Mouse (Mus musculus) effector memory CD4-positive, alpha-beta T cell, adult 5 months (primary cell): ENCODE results near the gene Olfr910. TPM values are rescaled to one million over a fixed set of nuclear protein-coding genes. Genes with fewer than 3 reads are reported as not detected.

ENCODE experiments used
- polyA plus RNA-seq: library from polyadenylated mRNA; unstranded; fragments of 100-300 nt; shearing (Covaris generic); gene quantifications from one replicate; pipeline ENCODE4 v1.2.1, GENCODE M21; 2017

Olfr910 gene
- not detected for polyA plus RNA-seq

DNA sequence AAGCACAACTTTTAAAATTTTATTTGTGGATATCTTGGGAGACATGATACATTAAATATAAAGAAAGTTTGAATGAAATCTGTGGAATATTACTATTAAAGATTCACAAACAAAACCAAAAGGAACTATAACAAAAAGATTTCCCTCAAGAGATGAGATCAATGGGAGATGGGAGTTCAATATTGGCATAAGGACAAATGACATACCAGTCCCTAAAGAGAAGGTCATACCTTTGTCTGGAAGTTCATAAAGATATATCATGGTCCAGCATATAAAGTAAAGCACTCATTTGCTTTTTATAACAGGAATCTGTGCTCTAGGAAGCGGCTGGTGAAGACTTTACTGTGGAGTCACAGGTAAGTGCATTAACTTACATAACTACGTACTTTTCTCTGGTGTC is at the start of gene Olfr910:
Gene Olfr910, plus strand, starts transcription at position 301 of the 400 bp plus-strand sequence.

DNA sequence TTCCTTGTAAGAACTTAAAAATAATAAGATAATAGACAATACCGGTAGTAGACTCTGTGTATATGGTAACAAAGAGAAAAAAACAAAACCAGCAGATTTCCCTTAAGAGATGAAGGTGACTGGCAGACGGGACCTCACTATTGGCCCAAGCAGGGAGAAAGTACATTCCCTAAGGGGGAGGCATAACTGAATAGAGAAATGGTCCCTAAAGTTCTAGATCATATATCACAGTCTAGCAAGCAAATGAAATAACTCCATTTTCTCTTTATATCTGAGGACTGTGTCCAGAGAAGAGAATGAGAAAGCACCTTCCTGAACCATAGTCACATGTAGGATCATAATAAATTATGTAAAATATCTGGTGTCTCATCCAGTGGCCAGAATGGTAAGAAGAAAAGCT is 42.1 kb upstream of the Olfr910 start, which contains the start of gene Olfr907:
Gene Olfr907, plus strand, starts transcription at position 301 of the 400 bp plus-strand sequence.

DNA sequence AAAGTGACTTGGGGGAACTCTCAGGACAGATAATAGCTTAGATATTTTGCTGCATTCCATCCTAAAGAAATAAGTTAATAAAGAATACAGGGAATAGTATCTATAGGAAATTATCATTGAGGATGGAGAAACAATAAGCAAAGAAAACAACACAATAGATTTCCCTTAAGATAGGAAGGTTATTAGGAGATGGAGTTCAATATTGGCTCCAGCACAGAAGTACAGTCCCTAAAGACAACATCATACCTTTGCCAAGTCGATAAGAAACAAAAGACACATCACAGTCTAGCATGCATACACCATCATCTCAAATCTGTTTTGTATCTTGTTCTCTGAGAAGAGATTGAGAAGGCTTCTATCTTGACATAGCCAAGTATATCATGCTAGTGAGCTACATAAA is 16.4 kb upstream of the Olfr910 start, which contains the start of gene Olfr911-ps1:
Gene Olfr911-ps1, plus strand, starts transcription at position 301 of the 400 bp plus-strand sequence.

DNA sequence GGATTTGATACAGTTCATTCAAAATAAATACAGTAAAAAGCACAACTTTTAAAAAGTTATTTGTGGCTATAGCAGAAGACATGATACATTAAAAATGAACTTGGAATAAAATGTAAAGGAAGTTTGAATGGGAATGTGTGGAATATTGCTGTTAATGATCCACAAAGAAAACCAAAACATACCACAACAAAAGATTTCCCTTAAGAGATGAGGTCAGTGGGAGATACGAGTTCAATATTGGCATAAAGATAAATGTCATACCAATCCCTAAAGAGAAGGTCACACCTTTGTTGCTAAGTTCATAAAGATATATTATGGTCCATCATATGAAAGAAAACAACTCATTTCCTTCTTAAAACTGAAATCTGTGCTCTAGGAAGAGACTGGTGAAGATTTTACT is 42.2 kb downstream of the Olfr910 start, which contains the start of gene Olfr912:
Gene Olfr912, plus strand, starts transcription at position 301 of the 400 bp plus-strand sequence.

Other genes starting within 250 kb of the Olfr910 start
- not detected for gene Olfr896-ps1, start 246.7 kb upstream of the Olfr910 start, polyA plus RNA-seq
- gene Olfr25, start 208.8 kb upstream of the Olfr910 start, polyA plus RNA-seq = not detected
- gene Olfr898, start 189.4 kb upstream of the Olfr910 start, polyA plus RNA-seq = 0.15 TPM
- gene Olfr250, start 171.0 kb upstream of the Olfr910 start, polyA plus RNA-seq = 0.15 TPM
- gene Olfr251, start 160.8 kb upstream of the Olfr910 start, polyA plus RNA-seq = not detected
- not detected for gene Olfr147, start 136.2 kb upstream of the Olfr910 start, polyA plus RNA-seq
- not detected for gene Olfr901, start 108.4 kb upstream of the Olfr910 start, polyA plus RNA-seq
- gene Olfr902, start 90.2 kb upstream of the Olfr910 start, polyA plus RNA-seq = not detected
- not detected for gene Olfr904, start 74.7 kb upstream of the Olfr910 start, polyA plus RNA-seq
- 0.09 TPM for gene Olfr905, start 66.7 kb upstream of the Olfr910 start, polyA plus RNA-seq
- gene Olfr906, start 50.8 kb upstream of the Olfr910 start, polyA plus RNA-seq = not detected
- not detected for gene Olfr907, start 42.0 kb upstream of the Olfr910 start, polyA plus RNA-seq
- 0.10 TPM for gene Olfr911-ps1, start 16.3 kb upstream of the Olfr910 start, polyA plus RNA-seq
- 0.16 TPM for gene Olfr912, start 42.3 kb downstream of the Olfr910 start, polyA plus RNA-seq
- not detected for gene Olfr913, start 54.9 kb downstream of the Olfr910 start, polyA plus RNA-seq
- not detected for gene Olfr914, start 67.3 kb downstream of the Olfr910 start, polyA plus RNA-seq
- gene Olfr916, start 122.0 kb downstream of the Olfr910 start, polyA plus RNA-seq = 0.25 TPM
- not detected for gene Olfr917, start 128.0 kb downstream of the Olfr910 start, polyA plus RNA-seq
- gene Olfr918, start 136.8 kb downstream of the Olfr910 start, polyA plus RNA-seq = not detected
- gene Olfr919, start 165.8 kb downstream of the Olfr910 start, polyA plus RNA-seq = not detected
- gene Vwa5a, start 180.4 kb downstream of the Olfr910 start, polyA plus RNA-seq = 24.4 TPM
- gene Olfr920, start 214.4 kb downstream of the Olfr910 start, polyA plus RNA-seq = 0.17 TPM
- not detected for gene Olfr921, start 235.2 kb downstream of the Olfr910 start, polyA plus RNA-seq